Mouse (Mus musculus): Measurements from ENCODE around the gene Zscan4c.
"Not testable (repeated sequence)": the region's sequence is repeated elsewhere in the genome, so short reads cannot be mapped to it uniquely, and the experiment has no call there.

Zscan4c gene

GRCm38 (mm10) chr7:11005445-11005844, at the start of gene Zscan4c:
Zscan4c (plus strand) TSS chr7:11005745.
- DNase-seq (ENCODE audit: inconsistent age in 2 of 2, low spot score in 1 of 2): not testable (repeated sequence)

Data from adrenal gland, adult (tissue).